8 mouse cellular contexts compared by ENCODE assay signal in genomic region chr2:75763252-75763651, GRCm38 (mm10). TPM values are rescaled to one million over a fixed set of nuclear protein-coding genes. Genes with fewer than 3 reads are reported as not detected.
A peak's percentile ranks its signal among the peaks of the same experiment; 100 is the strongest.
DNase-seq lines count a peak whose midpoint lies in the region.

No protein-coding gene starts in this region.

- no peak overlapping the region for H3K4me3 ChIP-seq in brown adipose tissue, adult 24 weeks (ENCODE audit: insufficient read depth, low read depth, low read length)

- peak overlapping the region; percentile 45; the same call in 1 of the 2 replicates for H3K27ac ChIP-seq in brown adipose tissue, adult 24 weeks (replicated peaks; ENCODE audit: low read depth, low read length)

- no peaks in the 10 kb centered on the region for H3K4me1 ChIP-seq in brown adipose tissue, adult 24 weeks (ENCODE audit: control insufficient read depth, insufficient read depth, insufficient read length, low read length)

- DNase-seq in adrenal gland, adult 2 months: peak; percentile 37
- no peak for DNase-seq in adrenal gland, adult 18-20 months (ENCODE audit: low spot score in 2 of 2)
- DNase-seq in kidney, adult 9 months: peak; percentile 67
- peak; percentile 75 to 83 for DNase-seq in lung, postnatal 4 days
- no peak for DNase-seq in retina, embryonic 14.5 days (ENCODE audit: low spot score)
- no peak for DNase-seq in cerebellum, postnatal 4 days (ENCODE audit: low spot score in 2 of 2)
- no peak for DNase-seq in layer of hippocampus, adult 8-10 months (ENCODE audit: low spot score in 2 of 2)

RNA-seq across cellular contexts. Expression of gene Nfe2l2, which starts 58.8 kb away (rescaled TPM):
- total RNA-seq in adrenal gland, adult 2 months (2021): 100 to 1,000 TPM in 1 of 2 experiments, 10 to 100 TPM in 1; 84.3 to 124 TPM
- 36.3 and 42.9 TPM in 2 replicates for polyA plus RNA-seq in adrenal gland, adult 2 months (2012; rRNA removed)
- total RNA-seq in adrenal gland, adult 18-20 months (2021): 100 to 1,000 TPM; 102 to 116 TPM
- polyA plus RNA-seq in brown adipose tissue, adult 24 weeks (2012; ENCODE audit: insufficient read depth, insufficient read length, missing spikeins): 50.2 and 50.6 TPM in 2 replicates
- total RNA-seq in layer of hippocampus, adult 8-10 months (2022): 10 to 100 TPM; 14.1 to 29.2 (median 20.6) TPM

Comparison
In these comparisons a context has a peak if more than half of its experiments do, and no peak if none do; other contexts are left out.
1. DNase-seq: peak in adrenal gland, adult 2 months (single experiment), kidney, adult 9 months (single experiment) and lung, postnatal 4 days (2 of 2); none in adrenal gland, adult 18-20 months (0 of 2), retina, embryonic 14.5 days (single experiment), cerebellum, postnatal 4 days (0 of 2) and layer of hippocampus, adult 8-10 months (0 of 2).